Mouse (Mus musculus): ENCODE measurements around the gene Ndufa4. TPM values are rescaled to one million over a fixed set of nuclear protein-coding genes. Genes with fewer than 3 reads are reported as not detected.
"Not testable (repeated sequence)": the region's sequence is repeated elsewhere in the genome, so short reads cannot be mapped to it uniquely, and the experiment has no call there.

Ndufa4 gene
- 1,000 to 10,000 TPM; 1,235 to 1,237 TPM for total RNA-seq (2021)
- polyA plus RNA-seq (2012; rRNA removed), result 328 and 409 TPM in 2 replicates
- long read RNA-seq, transcript Ndufa4-203 (4 exons, 409 nt), result minor isoform, 7 of 1,029 reads
- long read RNA-seq, transcript Ndufa4-205 (4 exons, 610 nt), result major isoform, 681 of 1,029 reads
- long read RNA-seq, partial matches to known transcripts, result 335 of 1,029 reads
- long read RNA-seq, other reads (novel, unspliced or antisense), result 3 of 1,029 reads

DNA sequence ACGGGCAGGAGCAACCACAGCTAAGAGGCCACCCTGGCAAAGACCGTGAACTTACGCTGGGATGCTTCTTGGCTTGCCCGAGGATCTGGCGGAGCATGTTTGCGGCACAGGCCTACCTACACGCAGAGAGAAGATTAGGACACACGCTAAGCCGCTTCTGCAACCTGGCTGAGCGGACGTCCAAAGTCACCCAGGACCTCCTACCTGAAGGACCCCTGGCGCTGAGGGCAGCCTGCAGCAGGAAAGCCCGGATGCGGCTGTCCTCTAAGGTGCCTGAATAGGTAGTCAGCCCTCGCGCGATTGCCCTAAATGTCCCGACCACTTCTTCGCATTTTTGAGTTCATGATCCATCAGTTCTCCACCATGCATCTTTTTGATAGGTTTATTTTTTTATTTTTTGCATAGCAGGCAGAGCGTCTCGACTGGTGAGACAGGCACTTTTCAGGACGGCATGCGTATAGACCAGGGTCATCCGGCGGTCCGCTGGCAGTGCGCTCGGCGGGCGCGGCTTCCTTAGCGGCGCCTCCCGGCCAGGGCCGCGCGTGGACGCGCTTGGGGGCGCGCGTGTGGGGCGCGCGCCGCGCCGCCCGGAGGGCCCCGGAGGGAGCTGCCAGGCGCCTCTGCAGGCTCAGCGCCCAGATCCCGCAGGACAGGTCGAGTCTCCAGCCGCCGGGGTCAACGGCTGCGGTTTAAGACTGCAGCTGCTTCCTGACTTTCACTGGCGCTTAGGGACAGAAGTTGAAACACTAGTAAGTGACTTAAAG, at the start of gene Ndufa4, which contains the start of gene Phf14:
Gene Ndufa4 (minus strand): TSS at position 229 of the 764 bp plus-strand sequence.
Gene Phf14 (plus strand): TSS at position 541 of the 764 bp plus-strand sequence.
- DNase-seq, result peak; percentile 94

DNA sequence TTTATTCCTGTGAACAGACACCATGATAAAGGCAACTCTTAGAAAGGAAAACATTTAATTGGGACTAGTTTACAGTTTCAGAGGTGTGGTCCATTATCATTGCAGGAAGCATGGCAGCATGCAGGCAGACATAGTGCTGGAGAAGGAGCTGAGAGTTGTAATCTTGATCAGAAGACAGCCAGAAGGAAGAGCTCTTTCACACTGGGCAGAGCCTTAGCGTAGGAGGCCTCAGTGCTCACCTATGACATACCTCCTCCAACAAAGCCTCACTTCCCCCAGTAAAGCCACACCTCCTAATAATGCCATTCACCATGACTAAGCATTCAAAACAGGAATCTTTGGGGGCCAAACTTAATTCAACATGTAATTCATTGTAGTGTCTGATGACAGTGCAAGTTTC, 40.8 kb upstream of the Ndufa4 start:
- DNase-seq, result no peak

DNA sequence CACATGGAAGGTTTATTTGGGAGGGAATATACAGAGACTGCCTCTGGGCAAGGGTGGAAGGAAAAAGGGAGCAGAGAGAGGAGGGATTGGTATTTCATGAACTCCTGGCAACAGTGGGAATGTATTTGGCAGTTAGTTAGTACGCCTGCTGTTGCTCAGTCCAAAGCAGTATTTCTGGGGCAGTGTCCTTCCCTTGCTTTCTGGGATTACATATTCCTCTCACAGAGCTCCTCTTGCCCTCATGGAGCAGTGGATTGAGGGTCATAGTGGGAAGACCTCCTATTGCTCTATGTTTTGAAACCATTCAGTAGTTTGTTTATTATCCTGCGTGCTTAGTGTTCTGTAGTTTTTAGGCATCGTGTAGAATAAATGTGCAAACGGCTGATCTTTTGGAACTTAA, 34.8 kb upstream of the Ndufa4 start:
- no peak for DNase-seq

DNA sequence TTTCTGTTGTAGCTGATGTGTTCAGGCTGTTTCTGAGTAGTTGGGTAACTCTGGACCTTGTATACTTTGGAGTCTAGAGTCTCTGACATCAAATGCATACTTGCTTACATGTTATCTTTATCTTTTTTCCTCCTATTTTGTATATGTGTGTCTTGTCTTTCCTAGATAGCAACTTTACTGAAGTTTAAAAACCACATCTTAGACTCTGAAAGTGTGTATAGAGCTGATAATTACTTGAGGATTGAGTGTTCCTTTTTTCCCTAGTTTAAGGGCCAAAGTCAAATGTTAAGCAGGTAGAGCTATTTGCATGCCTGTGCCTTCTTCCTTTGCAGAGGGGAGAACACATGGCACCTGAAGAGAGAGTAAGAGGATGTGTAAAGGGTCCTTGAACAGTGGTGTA, 33.6 kb upstream of the Ndufa4 start:
- no peak for DNase-seq

DNA sequence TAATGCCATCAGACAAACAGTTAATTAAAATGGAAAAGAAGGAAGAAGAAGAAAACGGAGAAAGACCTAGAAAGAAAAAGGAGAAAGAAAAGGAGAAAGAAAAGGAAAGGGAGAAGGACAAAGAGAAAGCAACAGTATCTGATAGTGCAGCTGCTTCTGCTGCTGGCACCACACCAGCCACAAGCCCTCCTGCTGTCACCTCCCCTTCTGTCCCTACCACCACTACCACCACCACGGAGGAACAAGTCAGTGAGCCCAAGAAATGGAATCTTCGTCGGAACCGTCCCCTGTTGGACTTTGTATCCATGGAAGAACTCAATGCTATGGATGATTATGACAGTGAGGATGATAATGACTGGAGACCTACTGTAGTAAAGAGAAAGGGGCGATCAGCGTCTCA, 26.1 kb upstream of the Ndufa4 start:
- DNase-seq, result no peak

DNA sequence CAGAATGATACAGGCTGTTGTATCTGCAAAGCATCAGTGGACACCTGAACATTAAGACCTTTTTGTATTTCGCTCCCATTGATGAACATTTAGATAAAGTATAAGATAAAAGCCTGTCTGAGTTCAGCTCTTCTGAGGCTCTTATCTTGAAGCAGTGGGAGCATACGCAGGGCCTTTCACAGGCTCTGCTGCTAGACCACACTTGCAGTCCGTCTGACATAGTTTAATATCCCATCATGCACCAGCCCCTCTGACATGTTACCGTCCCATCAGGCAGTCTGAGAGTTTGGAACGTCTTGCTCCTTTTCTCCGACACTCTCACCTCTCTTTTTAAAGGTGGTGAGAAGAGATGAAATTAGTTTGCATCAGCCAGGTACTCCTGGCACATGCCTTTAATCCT, 20.2 kb upstream of the Ndufa4 start:
- DNase-seq, result no peak

DNA sequence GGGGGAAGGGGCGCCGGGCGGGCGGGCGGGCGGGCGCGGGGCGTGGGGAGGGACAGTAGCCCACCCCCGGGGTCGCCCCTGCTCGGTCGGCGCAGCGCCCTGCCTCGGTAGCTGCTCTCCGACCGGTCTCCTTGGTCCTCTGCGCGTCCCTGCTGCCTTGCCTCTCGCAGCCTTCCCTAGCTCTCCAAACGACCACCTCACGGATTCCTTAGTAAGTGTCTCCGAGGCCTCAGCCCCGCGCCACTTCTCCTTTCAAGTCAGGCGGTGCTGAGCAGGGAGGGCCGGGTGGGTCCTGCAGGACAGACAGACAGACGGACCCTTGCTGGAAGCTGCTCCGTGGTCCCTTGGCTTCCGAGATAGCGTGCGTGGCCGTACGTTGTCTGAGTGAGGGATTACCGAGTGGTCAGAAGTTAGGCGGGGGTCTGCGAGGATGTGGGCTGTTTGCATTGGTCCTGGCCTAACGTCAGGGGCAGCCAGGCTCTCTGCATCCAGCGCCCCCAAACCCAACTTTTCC, 18.8 kb upstream of the Ndufa4 start:
- DNase-seq, result peak; percentile 38

DNA sequence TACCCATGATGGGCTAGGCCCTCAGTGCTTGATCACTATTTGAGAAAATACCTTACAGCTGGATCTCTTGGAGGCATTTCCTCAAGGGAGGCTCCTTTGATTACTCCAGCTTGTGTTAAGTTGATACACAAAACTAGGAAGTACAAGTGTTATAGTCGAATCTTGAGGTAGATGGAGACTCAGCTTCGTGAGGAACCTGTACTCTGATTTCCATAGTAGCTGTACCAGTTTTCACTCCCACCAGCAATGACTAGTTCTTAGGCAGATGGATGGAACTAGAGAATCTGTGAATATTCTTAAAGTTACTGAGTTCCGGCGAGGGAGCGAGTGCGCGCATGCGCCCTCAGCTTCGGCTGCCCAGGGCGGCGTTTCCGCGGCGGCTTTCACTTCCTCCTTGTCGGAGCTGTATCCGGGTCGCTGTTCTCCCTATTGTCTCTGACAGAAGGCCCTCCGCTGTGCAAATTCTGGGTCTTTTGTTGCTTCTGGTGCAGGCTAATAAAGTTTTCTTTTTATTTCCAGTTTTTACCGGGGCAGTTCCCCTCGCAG, 18.3 kb upstream of the Ndufa4 start:
- peak; percentile 92 for DNase-seq

DNA sequence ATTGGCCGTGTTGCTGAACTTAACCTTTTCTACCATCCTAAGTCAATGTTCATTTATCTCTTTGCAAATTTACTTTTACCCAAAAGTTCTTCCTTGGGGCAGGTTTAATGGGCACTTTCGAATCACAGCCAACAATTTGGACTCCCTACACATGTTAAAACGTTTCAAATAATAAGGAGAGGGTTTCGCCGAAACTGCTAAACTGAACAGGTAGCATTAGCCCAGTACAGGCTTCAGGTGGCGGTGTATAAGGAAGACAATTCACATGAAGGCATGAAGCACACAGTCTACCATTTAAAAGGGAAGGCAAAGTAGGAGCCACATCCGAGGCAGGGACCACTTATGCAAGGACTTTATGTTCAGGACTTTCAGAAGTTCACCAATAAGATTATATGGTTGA, 873 bp upstream of the Ndufa4 start:
- DNase-seq, result no peak

DNA sequence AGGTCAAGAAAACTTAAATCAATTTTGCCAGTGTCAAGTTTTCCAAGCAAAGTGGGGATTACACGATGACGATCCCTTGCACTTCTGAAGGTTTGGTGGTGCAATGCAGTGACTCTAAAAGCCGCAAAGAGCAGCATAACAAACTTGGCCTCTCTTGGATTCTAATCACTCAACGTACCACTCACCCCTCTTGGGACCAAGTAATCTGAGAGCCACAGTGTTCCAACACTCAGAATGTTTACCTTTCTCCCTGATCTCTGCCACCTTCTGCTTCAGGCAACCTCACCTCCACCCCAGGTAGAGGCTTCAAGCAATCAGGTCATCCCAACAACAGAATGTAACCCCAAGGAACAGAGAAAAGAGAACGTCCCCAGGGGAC, 418 bp downstream of the Ndufa4 start:
- no peak for DNase-seq

DNA sequence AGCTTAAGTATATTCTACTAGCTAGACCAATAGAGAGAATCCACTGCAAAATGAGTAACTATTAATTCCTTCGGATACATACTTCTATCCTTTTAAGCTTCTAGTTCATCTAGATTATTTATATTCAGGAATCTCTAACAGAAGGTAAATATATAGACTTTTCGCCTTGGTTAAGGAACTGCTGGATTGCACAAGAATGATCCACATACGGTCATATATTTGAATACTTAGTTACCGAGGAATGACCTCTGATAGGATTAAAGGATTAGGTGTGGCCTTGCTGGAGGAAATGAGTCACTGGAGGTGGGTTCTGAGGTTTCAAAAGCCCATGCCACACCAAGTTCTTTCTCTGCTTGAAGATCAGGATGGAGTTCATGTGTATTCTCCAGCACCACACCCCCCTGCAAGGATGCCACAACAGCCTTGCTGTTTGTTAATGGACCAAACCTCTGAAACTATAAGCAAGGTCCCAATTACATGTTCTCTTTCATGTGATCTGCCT, 6.4 kb downstream of the Ndufa4 start:
- no peak for DNase-seq

DNA sequence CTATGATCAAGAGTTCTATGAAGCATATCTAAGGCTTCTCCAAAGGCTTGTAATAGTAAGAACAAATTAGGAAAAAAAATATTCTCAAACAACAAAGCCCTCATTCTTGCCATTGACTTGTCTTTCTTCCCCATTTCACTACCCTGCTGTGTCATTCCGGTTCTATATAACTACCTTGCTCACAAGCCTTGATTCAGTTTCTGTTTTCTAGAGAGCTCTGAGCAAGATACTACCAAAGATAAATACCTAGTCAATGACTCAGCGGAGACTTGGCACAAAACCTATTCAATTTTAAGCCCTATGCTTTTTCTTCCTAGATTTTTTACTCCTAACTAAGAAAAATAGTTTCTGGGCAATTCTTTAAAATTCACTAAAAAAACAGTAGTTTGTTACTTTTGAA, 31.9 kb downstream of the Ndufa4 start:
- DNase-seq, result not testable (repeated sequence)

Other genes starting within 250 kb of the Ndufa4 start
- gene Phf14, start 312 bp upstream of the Ndufa4 start, total RNA-seq (2021), result 10 to 100 TPM; 23.8 to 41.0 TPM
- 4.4 and 5.1 TPM in 2 replicates for gene Phf14, start 312 bp upstream of the Ndufa4 start, polyA plus RNA-seq (2012; rRNA removed)

All from adrenal gland, adult 2 months (tissue).